Mouse (Mus musculus) erythroblast, embryonic 14.5 days (primary cell): Measurements from ENCODE around the gene Nepro.

Experiments used
- GATA1 ChIP-seq: IDR thresholded peaks from 2 replicates; pipeline ENCODE4 v1.6.1; 2012; ENCODE audit warnings: low read length, inconsistent platforms, mixed read lengths
- TAL1 ChIP-seq: IDR thresholded peaks from 3 replicates; pipeline ENCODE4 v1.6.1; 2012; ENCODE audit warnings: low read length, inconsistent platforms, mixed read lengths

DNA sequence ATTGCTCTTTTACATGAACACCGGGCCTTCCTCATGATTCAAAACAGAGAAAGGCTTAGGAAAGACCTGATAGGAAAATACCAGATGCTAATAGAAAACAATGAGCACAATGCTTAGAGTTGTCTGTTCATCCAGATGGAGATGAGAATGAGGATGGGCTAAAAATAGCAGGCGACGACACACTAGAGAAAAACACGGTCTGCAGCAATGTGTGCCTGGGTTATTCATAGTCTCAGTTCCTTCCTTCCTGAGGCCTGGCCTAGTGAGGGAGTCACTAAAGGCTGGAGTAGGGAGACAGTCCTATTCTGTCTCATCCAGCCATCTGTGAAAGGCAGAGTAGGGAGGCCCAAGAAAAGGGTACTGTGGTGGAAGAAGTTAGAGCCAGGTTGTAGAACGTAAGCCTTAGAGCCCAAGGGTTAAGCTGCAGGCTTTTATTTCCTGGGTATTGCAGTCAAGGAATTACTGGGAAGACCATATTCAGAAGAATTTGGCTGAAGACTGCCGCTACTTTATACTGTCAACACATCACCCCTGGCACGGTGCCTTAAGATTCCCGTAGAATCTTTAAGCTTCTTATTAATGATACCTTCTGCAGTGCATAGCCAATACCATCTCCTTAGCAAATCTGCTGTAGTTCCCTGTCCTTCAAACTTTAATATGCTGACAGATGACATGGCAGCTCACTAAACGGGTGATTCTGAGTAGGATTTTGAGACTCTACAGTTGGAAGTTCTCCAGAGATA, 43.2 kb upstream of the Nepro start:
- TF ChIP-seq GATA1 (no peak), TAL1 (no peak)
